Mouse (Mus musculus) thymus, adult 2 months (tissue): ENCODE results near the gene Spast.

Experiments used
- CTCF ChIP-seq: fragments of 200-500 bp; IDR thresholded peaks from 2 replicates; pipeline ENCODE4 v1.5.1; 2012; ENCODE audit warnings: mild to moderate bottlenecking, control low read depth, low read length, moderate library complexity, borderline replicate concordance; ENCODE audit not compliant: control insufficient read depth, poor library complexity, insufficient read depth; ENCODE audit errors: extremely low read depth
- POLR2A ChIP-seq: fragments of 200-500 bp; IDR thresholded peaks from 2 replicates; pipeline ENCODE4 v1.6.1; 2012; ENCODE audit warnings: mild to moderate bottlenecking, low read length, control low read depth, moderate library complexity; ENCODE audit not compliant: control insufficient read depth, poor library complexity, insufficient read depth; ENCODE audit errors: extremely low read depth

DNA sequence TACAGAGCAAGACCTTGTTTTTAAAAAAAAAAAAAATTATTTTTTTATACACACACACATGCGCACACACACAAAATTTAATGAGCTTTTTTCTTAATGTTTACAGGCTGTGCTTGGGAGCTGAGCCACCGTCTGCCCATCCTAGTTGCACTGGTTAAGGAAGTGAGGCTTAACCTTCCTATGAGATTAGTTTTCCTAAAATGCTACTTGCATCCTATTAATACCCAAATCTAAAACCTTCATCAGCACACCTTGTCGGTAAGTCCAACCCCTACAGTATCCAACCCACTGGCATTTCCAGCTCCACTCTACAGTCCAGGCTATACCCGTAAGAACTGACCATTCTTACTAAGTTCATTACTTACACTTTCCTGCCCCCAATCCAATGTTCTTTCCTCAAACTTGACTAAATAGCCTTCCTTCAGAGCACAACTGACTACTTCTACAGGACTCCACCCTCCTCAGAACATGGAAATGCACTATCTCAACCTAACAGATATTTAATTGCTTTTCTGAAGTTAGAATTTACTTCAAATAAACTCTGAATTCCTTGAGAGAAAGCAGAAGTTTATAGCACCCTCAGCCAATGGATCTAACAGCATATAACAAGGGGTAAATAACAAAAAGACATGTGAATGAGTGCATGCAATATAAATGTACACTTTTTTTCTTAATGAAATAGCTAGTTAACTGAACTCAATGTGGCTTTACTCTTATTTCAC lies 47.0 kb upstream of the Spast start:
- TF ChIP-seq POLR2A (no peak), CTCF (no peak)
